Mouse (Mus musculus): Measurements from ENCODE around the gene Acss2. TPM values are rescaled to one million over a fixed set of nuclear protein-coding genes. Genes with fewer than 3 reads are reported as not detected.
A peak's percentile ranks its signal among the peaks of the same experiment; 100 is the strongest.

The Acss2 gene
- total RNA-seq (2014; rRNA removed), result 25.5 and 27.7 TPM in 2 replicates
- 13.3 and 16.3 TPM in 2 replicates for polyA plus RNA-seq (2015; fragmentation: Nextera tagmentation; extraction: Ambion mirVana)

DNA sequence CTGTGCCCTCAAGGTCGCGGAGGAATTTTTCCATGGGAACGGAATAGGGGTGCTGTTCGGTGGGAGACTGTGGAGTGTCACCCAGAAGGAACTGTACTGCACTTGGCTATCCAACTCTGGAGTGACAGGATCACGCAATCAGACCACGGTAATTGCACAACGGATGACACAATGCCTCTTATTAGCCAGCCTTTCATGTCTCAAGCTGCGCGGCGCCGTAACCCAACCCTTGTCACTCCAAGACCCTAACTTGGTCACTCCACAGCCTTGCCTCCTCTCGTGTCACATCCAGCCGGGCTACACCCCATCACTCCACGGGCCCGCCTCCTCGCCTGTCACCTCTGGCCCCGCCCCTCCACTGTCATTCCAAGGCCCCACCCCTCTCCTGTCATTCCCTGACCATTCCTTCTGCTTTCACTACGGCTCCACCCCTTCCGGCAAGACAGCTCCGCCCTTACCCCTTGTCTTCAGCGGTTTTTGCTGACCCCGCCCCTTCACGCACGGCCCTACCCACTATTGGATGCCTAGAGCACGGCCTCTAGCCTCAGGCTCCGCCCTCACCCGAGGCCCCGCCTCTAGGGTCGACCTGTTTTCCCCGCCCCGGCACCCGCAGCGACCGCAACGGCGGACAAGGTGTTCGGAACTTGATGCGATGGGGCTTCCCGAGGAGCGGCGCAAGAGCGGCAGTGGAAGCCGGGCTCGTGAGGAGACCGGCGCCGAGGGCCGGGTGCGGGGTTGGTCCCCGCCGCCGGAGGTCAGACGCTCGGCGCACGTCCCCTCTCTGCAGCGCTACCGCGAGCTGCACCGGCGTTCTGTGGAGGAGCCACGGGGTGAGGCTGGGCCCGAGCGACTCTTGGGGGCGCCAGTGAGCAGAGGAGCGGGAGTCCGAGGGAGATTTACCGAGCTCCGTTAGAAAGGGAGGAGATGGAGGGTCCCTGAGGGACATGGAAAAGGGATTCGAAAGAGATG lies at the start of gene Acss2, which contains the start of gene Ggt7:
Gene Acss2 (plus strand): TSS at position 494 of the 969 bp plus-strand sequence.
Gene Ggt7 (minus strand): TSS at position 783 of the 969 bp plus-strand sequence.
- H3K27me3 ChIP-seq (ENCODE audit: insufficient read depth, low read length), result no peaks in the 10 kb centered on the region
- peak within 1 kb of the TSS; percentile 81 for H3K4me3 ChIP-seq (ENCODE audit: low read depth, low read length)
- H3K9me3 ChIP-seq (ENCODE audit: low read length), result no peaks in the 10 kb centered on the region
- peaks cover 12% of the 10 kb centered on the region; the same call in 1 of the 2 replicates for H3K4me1 ChIP-seq (ENCODE audit: insufficient read depth)
- ATAC-seq, result peak; percentile 98
- peak; percentile 96 for DNase-seq
- 4% methylated on average over 69 of the region's 70 CpGs for WGBS
- TF ChIP-seq CTCF (IDR thresholded peaks at IDR 0.05; ENCODE audit: low read depth), result peak; percentile 83
- H3K9ac ChIP-seq, result peak within 1 kb of the TSS; percentile 62
- H3K27ac ChIP-seq (ENCODE audit: low read depth, low read length), result peak within 1 kb of the TSS; percentile 76
- peak within 1 kb of the TSS; percentile 76 for H3K4me2 ChIP-seq (ENCODE audit: low read depth)
- no peaks in the 10 kb centered on the region for H3K36me3 ChIP-seq (ENCODE audit: insufficient read depth)

- 4% methylated on average over 48 of the region's 71 CpGs for WGBS
- Histone ChIP-seq H3K4me3 (ENCODE audit: low read depth, low read length) (peak overlapping the region; percentile 100), H3K36me3 (ENCODE audit: insufficient read depth) (no peaks in the 10 kb centered on the region), H3K27ac (ENCODE audit: low read depth, low read length) (peak overlapping the region; percentile 94), H3K27me3 (ENCODE audit: insufficient read depth, low read length) (no peaks in the 10 kb centered on the region), H3K9me3 (ENCODE audit: low read length) (no peaks in the 10 kb centered on the region), H3K4me1 (ENCODE audit: insufficient read depth) (peaks cover 12% of the 10 kb centered on the region; the same call in 1 of the 2 replicates), H3K9ac (peak overlapping the region; percentile 95), H3K4me2 (ENCODE audit: low read depth) (peak overlapping the region; percentile 82)
- DNase-seq (peak; percentile 52), ATAC-seq (peak; percentile 76)
- no peak for TF ChIP-seq CTCF (IDR thresholded peaks at IDR 0.05; ENCODE audit: low read depth)
These were observed 44.8 kb upstream of the Acss2 start for GRCm38 (mm10) chr2:155472671-155473569.

GRCm38 (mm10) chr2:155473570-155474088 lies 44.1 kb upstream of the Acss2 start, which contains the start of gene Ncoa6:
Gene Ncoa6, minus strand, starts transcription at chr2:155473894.
- peak; percentile 92 for DNase-seq
- ATAC-seq, result peak; percentile 84
- TF ChIP-seq CTCF (IDR thresholded peaks at IDR 0.05; ENCODE audit: low read depth), result no peak
- WGBS, result under 1% methylated on average over 57 of the region's 72 CpGs
- Histone ChIP-seq H3K4me3 (ENCODE audit: low read depth, low read length) (peak within 1 kb of the TSS; percentile 100), H3K9me3 (ENCODE audit: low read length) (no peaks in the 10 kb centered on the region), H3K36me3 (ENCODE audit: insufficient read depth) (no peaks in the 10 kb centered on the region), H3K27ac (ENCODE audit: low read depth, low read length) (peak within 1 kb of the TSS; percentile 94), H3K9ac (peak within 1 kb of the TSS; percentile 95), H3K4me1 (ENCODE audit: insufficient read depth) (peaks cover 12% of the 10 kb centered on the region; the same call in 1 of the 2 replicates), H3K27me3 (ENCODE audit: insufficient read depth, low read length) (no peaks in the 10 kb centered on the region), H3K4me2 (ENCODE audit: low read depth) (peak within 1 kb of the TSS; percentile 82)

- Histone ChIP-seq H3K9ac (no peak overlapping the region), H3K9me3 (ENCODE audit: low read length) (no peaks in the 10 kb centered on the region), H3K4me2 (ENCODE audit: low read depth) (no peak overlapping the region), H3K36me3 (ENCODE audit: insufficient read depth) (no peaks in the 10 kb centered on the region), H3K4me1 (ENCODE audit: insufficient read depth) (no peaks in the 10 kb centered on the region), H3K27me3 (ENCODE audit: insufficient read depth, low read length) (no peaks in the 10 kb centered on the region), H3K4me3 (ENCODE audit: low read depth, low read length) (no peak overlapping the region), H3K27ac (ENCODE audit: low read depth, low read length) (no peak overlapping the region)
- ATAC-seq (no peak), DNase-seq (peak; percentile 65)
- WGBS, result 44% methylated on average over 3 of the region's 3 CpGs
- TF ChIP-seq CTCF (IDR thresholded peaks at IDR 0.05; ENCODE audit: low read depth), result peak; percentile 61
These were observed 35.7 kb upstream of the Acss2 start for GRCm38 (mm10) chr2:155482021-155482420.

DNA sequence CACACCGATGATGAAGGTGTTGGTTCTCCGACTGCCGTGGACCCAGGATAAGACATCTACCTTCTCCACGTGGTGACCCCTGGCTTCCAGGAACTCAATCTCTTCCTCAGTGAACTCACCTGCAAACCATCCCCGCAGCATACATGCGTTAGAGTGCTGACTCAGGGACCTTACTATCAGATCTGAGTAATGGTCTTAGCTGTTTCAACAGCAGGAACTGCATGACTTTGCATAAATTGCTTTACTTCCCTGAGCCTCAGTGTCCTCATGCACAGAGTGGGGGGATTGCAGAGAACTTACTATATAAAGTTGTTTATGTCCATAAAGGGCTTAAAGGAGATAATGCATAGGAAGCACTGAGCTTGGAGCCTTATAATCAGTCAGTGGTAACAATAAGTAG lies 26.8 kb upstream of the Acss2 start:
- H3K27ac ChIP-seq (ENCODE audit: low read depth, low read length), result no peak overlapping the region
- H3K4me3 ChIP-seq (ENCODE audit: low read depth, low read length), result no peak overlapping the region
- DNase-seq, result no peak
- no peaks in the 10 kb centered on the region for H3K27me3 ChIP-seq (ENCODE audit: insufficient read depth, low read length)
- no peak overlapping the region for H3K9ac ChIP-seq
- H3K4me2 ChIP-seq (ENCODE audit: low read depth), result no peak overlapping the region
- TF ChIP-seq CTCF (IDR thresholded peaks at IDR 0.05; ENCODE audit: low read depth), result no peak
- ATAC-seq, result no peak
- peaks cover 43% of the 10 kb centered on the region for H3K36me3 ChIP-seq (ENCODE audit: insufficient read depth)
- WGBS, result 97% methylated on average over 6 of the region's 6 CpGs
- H3K4me1 ChIP-seq (ENCODE audit: insufficient read depth), result no peaks in the 10 kb centered on the region
- H3K9me3 ChIP-seq (ENCODE audit: low read length), result no peaks in the 10 kb centered on the region

- peaks cover 65% of the 10 kb centered on the region for H3K36me3 ChIP-seq (ENCODE audit: insufficient read depth)
- no peaks in the 10 kb centered on the region for H3K9me3 ChIP-seq (ENCODE audit: low read length)
- no peaks in the 10 kb centered on the region for H3K27me3 ChIP-seq (ENCODE audit: insufficient read depth, low read length)
- DNase-seq (no peak), ATAC-seq (no peak)
- no peak overlapping the region for H3K4me2 ChIP-seq (ENCODE audit: low read depth)
- 94% methylated on average over 7 of the region's 7 CpGs for WGBS
- 0 out of 2 replicates have a peak, but pooled peaks cover 2% of the 10 kb centered on the region for H3K4me1 ChIP-seq (ENCODE audit: insufficient read depth)
- no peak overlapping the region for H3K9ac ChIP-seq
- no peak for TF ChIP-seq CTCF (IDR thresholded peaks at IDR 0.05; ENCODE audit: low read depth)
- no peak overlapping the region for H3K27ac ChIP-seq (ENCODE audit: low read depth, low read length)
- H3K4me3 ChIP-seq (ENCODE audit: low read depth, low read length), result no peak overlapping the region
These were observed 15.2 kb upstream of the Acss2 start for GRCm38 (mm10) chr2:155502596-155502995.
